Mouse (Mus musculus) thymus, postnatal 14 days (tissue): Measurements from ENCODE around the gene Gm20388.
A peak's percentile ranks its signal among the peaks of the same experiment; 100 is the strongest.
"Not testable (repeated sequence)": the region's sequence is repeated elsewhere in the genome, so short reads cannot be mapped to it uniquely, and the experiment has no call there.

Experiments used
- DNase-seq: peaks from one replicate; pipeline ENCODE4 v3.0.0; 2021

Gene Gm20388

DNA sequence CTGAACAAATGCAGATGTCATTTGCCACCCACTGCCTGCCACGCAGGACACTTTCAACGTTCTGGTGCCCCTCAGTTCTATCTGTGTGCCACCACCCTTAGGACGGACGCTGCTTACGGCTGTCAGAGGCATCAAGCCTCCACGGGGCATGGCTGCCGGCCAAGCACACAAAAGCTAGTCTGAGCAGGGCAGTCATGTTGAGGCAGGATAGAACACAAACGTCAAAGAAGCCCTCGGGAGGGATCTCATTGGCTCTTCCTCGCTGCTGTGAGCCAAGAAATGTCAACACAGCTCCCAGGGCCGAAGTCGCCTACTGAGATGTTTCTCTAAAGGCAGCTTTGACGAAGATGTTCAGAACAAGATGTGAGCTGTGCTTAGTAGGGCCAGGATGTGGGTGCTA is 867.1 kb downstream of the Gm20388 start:
- no peak for DNase-seq

- DNase-seq: no peak
Measured at GRCm38 (mm10) chr8:120779106-120779505, 868.5 kb downstream of the Gm20388 start.

- no peak for DNase-seq
Measured at GRCm38 (mm10) chr8:120783781-120784180, 873.1 kb downstream of the Gm20388 start.

DNA sequence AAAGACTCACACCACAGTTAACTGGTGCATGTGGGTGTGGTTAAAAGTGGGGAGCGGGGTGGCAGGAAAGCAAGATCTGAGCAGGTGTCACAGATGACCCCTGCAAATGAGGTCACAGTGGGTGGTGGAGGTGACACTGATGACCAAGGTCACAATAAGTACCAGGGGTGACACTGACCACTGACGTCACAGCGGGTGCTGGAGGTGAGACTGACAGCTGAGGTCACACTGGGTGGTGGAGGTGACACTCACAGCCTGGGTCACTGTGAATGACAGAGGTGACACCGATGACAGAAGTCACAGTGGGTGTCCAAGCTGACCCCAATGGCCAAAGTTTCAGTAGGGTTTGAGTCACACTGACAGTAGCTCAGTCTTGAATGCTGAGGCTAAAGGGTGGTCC is 876.1 kb downstream of the Gm20388 start:
- no peak for DNase-seq

DNA sequence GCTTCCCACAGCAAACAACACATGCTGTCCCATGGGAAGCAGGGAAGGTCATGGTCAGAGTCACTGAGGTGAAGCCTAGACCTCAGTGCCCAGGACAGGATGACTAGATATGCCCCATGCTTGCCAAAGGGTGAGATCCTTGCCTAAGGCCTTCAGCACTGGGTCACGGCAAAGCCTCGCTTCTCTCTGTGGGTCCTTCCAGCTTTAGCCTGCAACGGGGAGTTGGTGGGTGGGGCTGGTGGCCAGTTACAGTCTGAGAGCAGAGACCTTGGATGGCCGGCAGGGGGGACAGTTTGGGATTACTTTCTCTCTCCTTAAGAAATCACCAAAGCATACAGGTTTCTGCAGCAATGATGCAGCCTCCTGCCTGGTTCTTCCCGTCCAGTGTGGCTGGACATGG is 877.0 kb downstream of the Gm20388 start:
- DNase-seq: no peak

GRCm38 (mm10) chr8:120792710-120793109 is 882.1 kb downstream of the Gm20388 start:
- DNase-seq: no peak

DNA sequence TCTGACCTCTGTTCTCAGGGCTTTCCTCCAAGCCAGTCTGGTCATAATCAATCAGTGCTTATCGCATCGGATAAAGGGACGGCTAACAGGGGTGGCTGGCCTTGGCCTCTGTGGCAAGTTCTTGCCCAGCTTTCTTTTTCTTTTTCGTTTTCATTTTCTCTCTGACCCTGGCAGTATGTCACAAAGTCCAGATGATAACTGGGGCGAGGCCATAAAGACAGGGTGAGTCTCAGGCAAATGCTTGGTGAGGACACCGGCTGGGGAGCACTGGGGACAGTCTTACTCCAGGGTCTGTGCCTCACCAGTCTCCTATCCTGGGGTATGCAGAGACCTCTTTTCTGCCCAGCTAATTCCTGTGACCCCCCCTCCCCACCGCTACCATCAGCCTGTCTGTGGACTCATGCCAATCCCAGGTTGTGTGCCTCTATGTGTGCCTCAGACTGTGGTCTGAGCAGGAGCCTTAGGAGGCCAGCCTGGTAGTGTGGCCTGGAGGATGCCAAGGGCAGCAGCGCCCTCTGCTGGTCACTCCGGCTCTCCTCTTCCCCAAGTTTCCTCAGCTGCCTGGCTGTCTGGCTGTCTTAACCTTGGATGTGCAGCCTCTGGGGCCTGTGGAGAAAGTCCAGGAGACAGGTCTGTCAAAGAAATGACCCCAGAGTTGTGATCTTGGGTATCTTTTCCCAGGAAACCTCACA is 885.4 kb downstream of the Gm20388 start:
- DNase-seq: peak; percentile 87

DNA sequence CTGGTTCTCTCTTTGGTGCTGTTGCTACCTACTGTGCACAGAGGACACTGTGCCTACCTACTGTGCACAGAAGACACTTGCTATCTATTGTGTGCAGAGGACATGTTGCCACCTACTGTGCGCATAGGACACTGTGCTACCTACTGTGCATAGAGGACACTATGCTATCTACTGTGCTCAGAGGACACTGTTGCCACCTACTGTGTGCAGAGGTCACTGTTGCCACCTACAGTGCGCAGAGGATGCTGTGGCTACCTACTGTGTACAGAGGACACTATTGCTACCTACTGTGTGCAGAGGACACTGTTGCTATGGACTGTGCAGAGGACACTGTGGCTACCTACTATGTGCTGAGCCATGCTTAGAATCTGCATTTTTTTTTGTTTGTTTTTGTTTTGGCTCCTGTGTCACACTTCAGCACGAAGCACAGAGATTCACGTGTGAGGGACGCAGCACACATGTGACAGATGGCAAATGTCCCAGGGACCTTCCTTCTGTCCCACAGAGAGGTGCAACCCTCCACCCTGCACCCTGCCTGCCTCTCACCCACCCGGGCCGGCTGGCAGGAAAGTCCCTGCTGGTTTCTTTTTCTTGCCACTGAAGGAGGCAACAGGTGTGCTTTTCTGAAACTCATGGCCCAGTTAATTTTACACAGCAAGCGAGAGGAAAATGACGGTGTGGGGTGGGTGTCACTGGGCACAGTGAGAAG is 886.5 kb downstream of the Gm20388 start:
- peak; percentile 35 for DNase-seq

- DNase-seq: peak; percentile 75
Measured at GRCm38 (mm10) chr8:120800308-120800865, 889.7 kb downstream of the Gm20388 start.

DNA sequence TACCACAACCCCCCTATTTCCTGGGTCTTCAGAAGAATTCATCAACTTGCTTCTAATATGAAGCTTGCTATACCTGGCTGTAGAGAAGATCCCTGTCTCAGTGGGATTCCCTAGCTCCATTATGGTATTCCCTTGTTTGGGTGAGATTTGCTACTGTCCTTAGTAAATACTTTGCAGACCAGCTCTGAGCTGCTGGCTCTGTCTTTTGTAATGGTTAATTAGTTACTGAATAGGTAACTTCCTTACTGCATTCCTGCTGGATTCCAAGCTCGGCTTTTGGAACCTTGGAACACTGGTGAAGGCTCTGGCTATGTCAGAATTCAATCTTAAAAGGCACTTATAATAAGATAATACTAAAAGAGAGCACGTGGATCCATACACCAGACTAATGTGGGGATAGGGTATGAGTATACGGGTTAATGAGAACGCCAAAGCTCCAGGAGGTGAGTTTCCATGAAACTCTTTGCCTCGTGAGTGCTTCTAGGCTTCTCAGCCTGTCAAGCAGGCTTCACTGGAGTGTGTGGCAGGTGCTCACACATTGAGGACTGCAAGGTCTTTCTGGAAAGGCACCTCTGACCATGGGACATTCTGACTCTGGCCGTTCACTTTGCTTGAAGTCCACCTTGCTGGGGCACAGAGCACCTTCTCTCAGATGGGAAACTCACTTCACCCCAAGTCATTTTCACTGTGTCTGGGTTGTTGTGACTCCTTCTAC is 893.2 kb downstream of the Gm20388 start:
- DNase-seq: not testable (repeated sequence)

GRCm38 (mm10) chr8:120804741-120805140 is 894.1 kb downstream of the Gm20388 start:
- no peak for DNase-seq

GRCm38 (mm10) chr8:120806780-120807264 is 896.2 kb downstream of the Gm20388 start:
- DNase-seq: no peak

DNA sequence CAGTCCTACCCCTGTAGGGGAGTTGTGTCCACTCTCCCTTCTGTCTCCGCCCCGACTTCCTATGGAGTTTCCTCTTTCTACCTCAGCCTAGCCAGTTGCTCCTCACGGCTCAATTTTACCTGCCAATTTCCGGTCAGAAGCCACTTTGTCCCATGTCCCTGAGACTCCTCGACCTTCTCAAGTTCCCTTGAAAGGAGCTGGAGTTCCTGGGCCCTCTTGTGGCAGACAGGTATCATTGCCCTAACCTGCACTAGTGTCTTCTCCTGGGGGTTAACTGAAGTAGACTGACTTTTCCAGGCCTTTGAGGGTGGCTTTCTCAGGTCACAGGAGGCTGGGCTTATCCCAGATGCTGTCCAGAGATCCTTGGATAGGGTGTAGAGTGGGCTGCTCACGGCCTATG is 897.1 kb downstream of the Gm20388 start:
- DNase-seq: peak; percentile 33

DNA sequence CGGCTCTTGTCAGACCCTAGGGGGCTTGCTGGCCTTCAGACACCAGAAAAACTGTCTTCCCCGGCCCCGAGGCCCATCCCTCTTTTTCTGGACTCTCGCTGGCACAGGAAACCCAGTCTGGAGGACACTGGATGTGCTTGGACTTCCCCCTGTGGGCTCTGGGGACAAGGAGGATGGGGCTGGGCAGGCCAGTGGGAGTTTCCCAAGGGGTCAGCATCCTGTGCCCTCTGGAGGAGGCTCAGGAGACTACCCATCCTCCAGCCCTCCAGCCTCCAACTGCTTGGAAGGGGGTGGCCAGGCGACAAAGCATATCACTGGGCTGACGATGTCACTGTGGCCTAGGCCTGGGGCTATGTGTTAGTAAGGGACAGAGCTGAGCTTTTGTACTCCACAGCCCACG is 898.4 kb downstream of the Gm20388 start:
- DNase-seq: no peak

DNA sequence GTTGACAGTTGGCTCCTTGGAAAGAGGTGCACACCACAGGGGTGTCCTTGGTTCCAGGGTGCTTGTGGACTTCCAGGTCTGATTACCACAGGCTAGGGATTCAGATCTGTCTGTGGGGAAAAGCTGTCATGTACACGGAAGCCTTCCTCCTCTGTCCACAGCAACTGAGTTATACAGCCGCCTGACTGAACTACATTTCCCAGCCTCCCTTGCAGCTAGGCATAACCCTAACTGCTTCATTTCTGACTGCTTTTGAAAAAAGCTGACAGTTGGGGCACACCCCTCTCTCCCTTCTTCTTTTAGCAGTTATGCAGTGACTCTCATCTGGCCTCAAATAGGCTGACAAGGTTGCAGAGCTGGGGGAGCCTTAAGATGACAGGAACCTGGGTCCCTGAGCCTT is 901.3 kb downstream of the Gm20388 start:
- peak; percentile 20 for DNase-seq

DNA sequence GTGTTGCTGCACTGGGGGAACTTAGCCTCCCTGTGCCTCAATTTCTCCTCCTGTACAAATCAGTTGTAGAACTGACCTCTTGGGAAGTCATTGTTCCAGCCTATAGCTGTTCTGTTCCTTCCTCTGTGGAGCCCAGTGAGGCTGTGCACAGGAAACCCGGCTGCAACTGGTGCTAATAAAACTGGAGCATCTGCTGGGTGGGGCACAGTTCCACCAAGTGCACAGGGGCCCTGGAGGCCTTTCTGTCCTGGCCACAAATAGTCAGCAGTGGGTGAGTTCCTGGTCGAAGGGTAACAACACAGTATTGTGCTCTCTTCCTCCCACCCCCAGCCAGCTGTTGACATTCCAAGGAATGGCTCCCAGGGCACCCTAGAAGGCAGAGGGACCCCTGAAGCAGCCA is 902.4 kb downstream of the Gm20388 start:
- DNase-seq: no peak

DNA sequence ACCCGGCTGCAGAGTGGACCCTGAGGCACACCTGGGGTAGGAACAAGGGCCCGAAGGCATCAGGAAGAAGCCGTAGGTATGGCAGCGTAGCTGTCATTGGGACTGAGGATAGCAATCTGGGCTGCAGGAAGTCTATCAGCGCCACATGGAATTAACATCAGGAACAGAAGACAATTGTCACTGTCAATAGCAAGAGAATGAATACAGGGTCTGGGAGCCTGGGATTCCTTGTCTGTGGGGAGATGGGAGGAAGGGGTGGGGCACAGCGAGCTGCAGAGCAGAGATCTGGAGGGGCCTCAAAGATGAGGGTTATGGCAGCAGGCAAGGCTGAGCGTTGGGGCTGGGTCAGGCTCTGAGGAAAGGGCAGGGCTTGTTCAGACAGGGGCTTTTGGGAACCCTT is 903.2 kb downstream of the Gm20388 start:
- no peak for DNase-seq

- no peak for DNase-seq
Measured at GRCm38 (mm10) chr8:120816371-120816770, 905.7 kb downstream of the Gm20388 start.

DNA sequence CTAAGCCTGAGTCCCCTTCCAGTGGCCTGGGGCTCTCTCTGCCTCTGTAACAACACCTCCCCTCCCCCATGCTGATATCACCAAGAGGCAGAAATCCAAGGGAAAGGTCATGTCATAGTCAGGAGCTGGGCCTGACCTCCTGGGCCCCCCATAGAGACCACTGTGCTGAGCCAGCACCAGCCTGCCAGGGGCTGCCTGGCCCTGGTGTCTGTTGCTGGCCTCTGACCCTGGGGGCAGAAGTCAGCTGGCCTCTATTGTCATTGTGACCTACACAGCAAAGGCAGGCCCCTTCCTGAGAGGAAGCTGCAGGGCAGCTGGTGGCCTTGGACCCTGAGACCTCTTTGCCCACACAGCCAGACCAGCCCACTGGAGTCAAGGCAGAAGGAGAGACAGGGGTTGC is 909.3 kb downstream of the Gm20388 start:
- DNase-seq: no peak

- peak; percentile 42 for DNase-seq
Measured at GRCm38 (mm10) chr8:120821399-120822170, 910.9 kb downstream of the Gm20388 start.

- DNase-seq: no peak
Measured at GRCm38 (mm10) chr8:120823331-120823730, 912.7 kb downstream of the Gm20388 start.

GRCm38 (mm10) chr8:120823887-120824286 is 913.2 kb downstream of the Gm20388 start:
- DNase-seq: no peak

DNA sequence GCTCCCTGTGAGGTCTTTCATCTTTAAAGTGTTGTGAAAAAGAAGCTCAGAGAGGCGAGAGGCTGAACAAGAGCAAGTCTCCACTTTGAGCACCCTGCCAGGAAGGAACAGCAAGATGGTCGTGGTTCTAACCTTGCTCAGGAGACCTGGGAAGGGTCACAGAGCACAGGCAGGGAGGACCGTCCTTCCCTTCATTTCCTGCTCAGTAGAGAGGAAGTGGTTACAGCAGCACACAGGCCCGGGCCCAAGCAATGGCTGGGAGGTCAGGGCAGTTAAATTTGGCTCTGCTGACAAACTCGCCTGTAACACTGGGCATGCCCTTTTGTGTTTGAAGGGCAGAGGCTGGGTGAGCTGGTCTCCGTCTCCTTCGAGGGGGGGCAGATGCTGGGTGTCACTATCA is 914.0 kb downstream of the Gm20388 start:
- DNase-seq: no peak
